Mouse (Mus musculus) lung, embryonic 16.5 days (tissue): Measurements from ENCODE around the gene Zbtb17. TPM values are rescaled to one million over a fixed set of nuclear protein-coding genes. Genes with fewer than 3 reads are reported as not detected.

Experiments used
- ATAC-seq: fragments of 200-750 bp; cut with Nextera tagmentation; 2 replicates; pipeline ENCODE4 v1.8.0; 2017; ENCODE audit warnings: low read depth, mild to moderate bottlenecking, moderate library complexity
- H3K27ac ChIP-seq: fragments of 300-500 bp; sonication (generic); 2 replicates; pipeline ENCODE4 v1.5.1; 2014; ENCODE audit warnings: mild to moderate bottlenecking, control low read depth, low read length
- H3K27me3 ChIP-seq: fragments of 300-500 bp; sonication (generic); 2 replicates; pipeline ENCODE4 v1.6.1; 2014; ENCODE audit warnings: low read depth, low read length, mixed read lengths; ENCODE audit not compliant: control insufficient read depth, insufficient read depth
- H3K36me3 ChIP-seq: fragments of 300-500 bp; sonication (generic); 2 replicates; pipeline ENCODE4 v1.6.1; 2014; ENCODE audit warnings: low read length; ENCODE audit not compliant: control insufficient read depth, insufficient read depth
- H3K4me1 ChIP-seq: fragments of 300-500 bp; sonication (generic); replicated peaks from 2 replicates; pipeline ENCODE4 v1.6.1; 2014; ENCODE audit warnings: low read length, mixed read lengths; ENCODE audit not compliant: control insufficient read depth, insufficient read depth
- H3K4me2 ChIP-seq: fragments of 300-500 bp; sonication (generic); 2 replicates; pipeline ENCODE4 v1.6.1; 2014; ENCODE audit warnings: low read depth, low read length, control low read depth
- H3K4me3 ChIP-seq: fragments of 300-500 bp; sonication (generic); 2 replicates; pipeline ENCODE4 v1.5.1; 2014; ENCODE audit warnings: mild to moderate bottlenecking, low read length, control low read depth
- H3K9ac ChIP-seq: fragments of 300-500 bp; sonication (generic); 2 replicates; pipeline ENCODE4 v1.6.1; 2014; ENCODE audit warnings: low read length, control low read depth
- H3K9me3 ChIP-seq: fragments of 300-500 bp; sonication (generic); 2 replicates; pipeline ENCODE4 v1.6.1; 2016; ENCODE audit warnings: low read length; ENCODE audit not compliant: control insufficient read depth
- WGBS: fragments of 180-500 bp; shearing (Covaris S2); extraction: QIAGEN DNeasy Blood & Tissue Kit; methylation state at CpG from one replicate; pipeline ENCODE4 v1.1.7; 2014; 5-methylcytosine and 5-hydroxymethylcytosine counted together
- polyA plus RNA-seq: library from polyadenylated mRNA; unstranded; fragments of >200 nt; fragmentation: Nextera tagmentation; extraction: Ambion mirVana; gene quantifications from 2 replicates; pipeline ENCODE4 v1.2.1, GENCODE M21; 2015

Gene Zbtb17
- polyA plus RNA-seq, 1 experiment from 2014 or later = 30.6 TPM

DNA sequence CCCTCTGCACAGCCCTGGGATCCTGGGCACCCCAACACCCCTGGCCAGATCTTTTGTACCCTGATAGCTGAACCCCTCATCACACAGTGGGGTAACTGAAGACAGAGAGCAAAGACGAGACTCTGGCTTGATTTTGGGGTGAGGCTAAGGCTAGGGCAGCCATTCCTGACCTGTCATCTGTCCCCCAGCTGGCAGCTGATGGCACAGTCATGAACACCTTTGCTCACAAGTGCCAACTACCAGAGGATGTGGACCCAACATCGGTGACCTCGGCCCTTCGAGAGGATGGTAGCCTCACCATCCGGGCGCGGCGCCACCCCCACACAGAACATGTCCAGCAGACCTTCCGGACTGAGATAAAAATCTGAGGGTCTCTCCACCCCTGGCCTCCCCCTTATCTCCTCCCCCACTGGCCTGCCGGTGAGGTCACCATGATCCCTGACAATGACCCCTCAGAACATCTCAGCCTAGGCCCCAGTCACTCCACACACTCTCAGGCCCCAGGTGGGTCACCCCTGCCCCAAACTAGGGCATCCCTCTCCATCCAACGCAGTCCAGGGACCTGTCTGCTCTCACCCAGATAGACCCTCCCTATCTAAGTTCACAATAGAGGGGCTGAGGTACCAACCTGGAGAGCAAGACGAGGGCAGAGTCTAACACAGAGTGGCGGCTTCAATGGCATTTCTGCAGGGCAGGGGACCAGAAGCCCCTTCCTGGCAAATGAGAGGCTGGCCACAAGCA, 20.6 kb upstream of the Zbtb17 start:
- Histone ChIP-seq H3K27me3 (no peaks in the 10 kb centered on the region; the same call in 1 of the 2 replicates), H3K36me3 (no peaks in the 10 kb centered on the region), H3K4me1 (peaks cover 32% of the 10 kb centered on the region), H3K4me3 (no peak overlapping the region), H3K4me2 (no peak overlapping the region), H3K27ac (no peak overlapping the region), H3K9ac (no peak overlapping the region), H3K9me3 (no peaks in the 10 kb centered on the region)
- ATAC-seq = no peak
- WGBS = 85% methylated on average over 13 of the region's 13 CpGs

GRCm38 (mm10) chr4:141425484-141426479, 18.7 kb upstream of the Zbtb17 start:
- peak; percentile 75 for ATAC-seq
- peaks cover 25% of the 10 kb centered on the region for H3K4me1 ChIP-seq
- WGBS = 2% methylated on average over 36 of the region's 36 CpGs
- H3K4me3 ChIP-seq = peak overlapping the region; percentile 50
- H3K36me3 ChIP-seq = no peaks in the 10 kb centered on the region
- peak overlapping the region; percentile 86 for H3K4me2 ChIP-seq
- H3K9me3 ChIP-seq = no peaks in the 10 kb centered on the region
- H3K9ac ChIP-seq = peak overlapping the region; percentile 59
- no peaks in the 10 kb centered on the region; the same call in 1 of the 2 replicates for H3K27me3 ChIP-seq
- peak overlapping the region; percentile 50; the same call in 1 of the 2 replicates for H3K27ac ChIP-seq

GRCm38 (mm10) chr4:141426796-141427745, 17.4 kb upstream of the Zbtb17 start:
- H3K4me2 ChIP-seq = no peak overlapping the region

DNA sequence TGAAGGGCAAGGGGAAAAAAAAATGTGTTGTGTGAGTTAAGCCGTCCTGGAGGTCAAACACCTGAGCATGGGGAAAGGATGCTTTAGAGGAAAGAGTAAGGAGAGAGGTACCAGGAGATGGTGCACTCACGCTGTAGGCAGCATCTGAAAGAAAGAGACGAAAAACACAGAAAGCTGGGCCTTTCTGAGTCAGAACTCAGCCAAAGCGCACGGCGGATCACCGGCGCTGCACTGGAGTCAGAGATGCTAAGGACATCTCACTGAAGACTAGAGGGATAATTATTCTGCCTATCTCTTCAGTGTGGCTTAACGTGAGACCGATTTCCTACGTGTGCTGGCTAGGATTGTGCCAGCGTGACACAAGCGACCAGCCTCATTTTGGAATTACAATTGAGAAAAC, 16.5 kb upstream of the Zbtb17 start:
- Histone ChIP-seq H3K27ac (no peak overlapping the region), H3K4me1 (peaks cover 16% of the 10 kb centered on the region), H3K4me2 (no peak overlapping the region), H3K27me3 (no peaks in the 10 kb centered on the region; the same call in 1 of the 2 replicates), H3K9me3 (no peaks in the 10 kb centered on the region), H3K36me3 (no peaks in the 10 kb centered on the region), H3K4me3 (no peak overlapping the region), H3K9ac (no peak overlapping the region)
- ATAC-seq = no peak
- 79% methylated on average over 13 of the region's 13 CpGs for WGBS

More at GRCm38 (mm10) chr4:141426796-141427745, 17.4 kb upstream of the Zbtb17 start:
- Histone ChIP-seq H3K36me3 (no peaks in the 10 kb centered on the region), H3K9ac (no peak overlapping the region), H3K27me3 (no peaks in the 10 kb centered on the region; the same call in 1 of the 2 replicates), H3K27ac (peak overlapping the region; percentile 4; the same call in 1 of the 2 replicates), H3K4me3 (no peak overlapping the region), H3K9me3 (no peaks in the 10 kb centered on the region), H3K4me1 (peaks cover 16% of the 10 kb centered on the region)
- ATAC-seq = no peak
- WGBS = 53% methylated on average over 10 of the region's 10 CpGs

- no peak overlapping the region for H3K4me2 ChIP-seq
- H3K36me3 ChIP-seq = no peaks in the 10 kb centered on the region
- no peak overlapping the region for H3K4me3 ChIP-seq
- H3K4me1 ChIP-seq = peaks cover 16% of the 10 kb centered on the region
- no peak for ATAC-seq
- H3K27ac ChIP-seq = no peak overlapping the region
- H3K9ac ChIP-seq = no peak overlapping the region
- H3K9me3 ChIP-seq = no peaks in the 10 kb centered on the region
- WGBS = 72% methylated on average over 6 of the region's 6 CpGs
- no peaks in the 10 kb centered on the region for H3K27me3 ChIP-seq
Measured at GRCm38 (mm10) chr4:141429381-141429780, 15.1 kb upstream of the Zbtb17 start.

DNA sequence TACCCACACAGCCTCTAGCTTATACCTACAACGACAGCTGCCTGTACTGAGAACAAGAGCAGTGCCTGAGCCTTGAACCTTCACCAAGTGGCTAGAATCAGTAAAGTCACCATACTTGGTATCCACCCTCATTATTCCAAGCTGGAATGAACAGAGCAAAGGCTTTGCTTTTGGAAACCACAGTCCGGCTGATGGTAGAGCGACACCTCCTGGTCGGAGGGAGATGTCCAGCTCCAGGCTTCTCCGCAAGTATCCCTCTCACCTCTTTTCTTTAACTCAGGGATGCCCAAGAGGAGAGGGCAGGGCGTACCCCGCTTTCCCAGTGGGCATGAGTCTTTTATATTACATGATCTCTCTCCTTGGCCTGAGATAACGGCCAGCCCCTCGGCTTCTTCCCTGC, 14.6 kb upstream of the Zbtb17 start:
- Histone ChIP-seq H3K4me1 (peaks cover 16% of the 10 kb centered on the region), H3K4me2 (no peak overlapping the region)
- WGBS = 45% methylated on average over 9 of the region's 9 CpGs

DNA sequence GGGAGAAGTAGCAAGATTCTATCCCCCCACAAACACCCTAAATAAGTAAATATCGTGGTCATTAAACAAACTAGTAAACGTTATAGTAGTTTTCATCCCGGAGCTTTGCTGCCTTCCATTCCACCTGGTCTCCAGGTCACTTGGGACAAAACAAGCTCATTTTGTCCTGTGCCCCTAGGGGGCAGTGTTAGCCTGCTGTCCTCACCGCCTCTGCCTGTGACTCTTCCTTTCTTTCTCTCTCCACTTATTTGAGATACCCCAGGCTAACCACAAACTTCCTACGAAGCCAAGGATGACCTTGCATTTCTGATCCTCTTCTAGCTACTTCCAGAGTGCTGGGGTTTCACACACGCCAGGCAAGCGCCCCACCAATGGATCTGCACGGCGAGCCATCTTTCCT, 13.5 kb upstream of the Zbtb17 start:
- H3K9me3 ChIP-seq = no peaks in the 10 kb centered on the region
- no peaks in the 10 kb centered on the region for H3K36me3 ChIP-seq
- H3K27me3 ChIP-seq = no peaks in the 10 kb centered on the region
- no peak overlapping the region for H3K4me3 ChIP-seq
- H3K4me2 ChIP-seq = no peak overlapping the region
- H3K4me1 ChIP-seq = peaks cover 9% of the 10 kb centered on the region
- no peak for ATAC-seq
- no peak overlapping the region; the same call in 1 of the 2 replicates for H3K9ac ChIP-seq
- no peak overlapping the region for H3K27ac ChIP-seq
- 44% methylated on average over 9 of the region's 9 CpGs for WGBS

More for the DNA sequence above, 14.6 kb upstream of the Zbtb17 start:
- no peaks in the 10 kb centered on the region for H3K27me3 ChIP-seq
- H3K4me3 ChIP-seq = no peak overlapping the region
- H3K27ac ChIP-seq = no peak overlapping the region
- no peak overlapping the region for H3K9ac ChIP-seq
- no peak for ATAC-seq
- H3K36me3 ChIP-seq = no peaks in the 10 kb centered on the region
- no peaks in the 10 kb centered on the region for H3K9me3 ChIP-seq

DNA sequence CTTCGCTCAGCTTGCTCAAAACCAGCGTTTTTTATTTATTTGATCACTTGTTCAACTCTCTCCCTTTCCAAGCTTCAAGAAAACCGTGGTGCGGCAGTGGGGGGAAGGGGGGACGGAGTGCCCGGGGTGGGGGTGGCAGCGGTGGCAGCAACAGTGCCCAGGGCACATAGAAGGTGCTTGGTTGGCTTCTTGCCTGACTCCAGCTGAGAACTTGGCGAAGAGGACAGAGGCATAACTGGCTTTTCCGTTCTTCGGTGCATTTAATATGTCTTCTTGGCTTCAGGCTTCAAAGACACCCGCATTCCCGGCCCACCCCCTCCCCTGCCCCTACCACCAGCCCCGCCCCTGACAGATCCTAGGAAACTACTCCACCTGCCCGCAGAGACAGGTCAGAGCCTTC, 11.8 kb upstream of the Zbtb17 start:
- no peak for ATAC-seq
- Histone ChIP-seq H3K4me2 (no peak overlapping the region), H3K4me1 (no peaks in the 10 kb centered on the region), H3K36me3 (no peaks in the 10 kb centered on the region), H3K27me3 (no peaks in the 10 kb centered on the region), H3K4me3 (no peak overlapping the region), H3K27ac (no peak overlapping the region), H3K9ac (no peak overlapping the region), H3K9me3 (no peaks in the 10 kb centered on the region)
- 36% methylated on average over 14 of the region's 14 CpGs for WGBS
